Mouse (Mus musculus) spleen, adult 12 weeks (tissue): ENCODE measurements around the gene Zc3h14.

ENCODE experiments used
- DNase-seq: peaks from one replicate; pipeline ENCODE4 v3.0.0; 2022; ENCODE audit warnings: low spot score

Gene Zc3h14

GRCm38 (mm10) chr12:98741011-98741501 lies 5.7 kb upstream of the Zc3h14 start:
- no peak for DNase-seq

GRCm38 (mm10) chr12:98745626-98746025 lies 1.1 kb upstream of the Zc3h14 start:
- no peak for DNase-seq

GRCm38 (mm10) chr12:98746131-98746530 lies 633 bp upstream of the Zc3h14 start:
- DNase-seq = peak; percentile 50

GRCm38 (mm10) chr12:98747380-98747753 lies 603 bp downstream of the Zc3h14 start:
- no peak for DNase-seq

GRCm38 (mm10) chr12:98757636-98758035 lies 10.9 kb downstream of the Zc3h14 start:
- DNase-seq = no peak

- DNase-seq = no peak
Observed at GRCm38 (mm10) chr12:98759700-98760099, 12.9 kb downstream of the Zc3h14 start.

- DNase-seq = no peak
Observed at GRCm38 (mm10) chr12:98766241-98766640, 19.5 kb downstream of the Zc3h14 start.

- DNase-seq = no peak
Observed at GRCm38 (mm10) chr12:98777509-98777908, 30.7 kb downstream of the Zc3h14 start.

- DNase-seq = no peak
Observed at GRCm38 (mm10) chr12:98779148-98779547, 32.4 kb downstream of the Zc3h14 start.

GRCm38 (mm10) chr12:98784251-98784650 lies 37.5 kb downstream of the Zc3h14 start:
- no peak for DNase-seq

GRCm38 (mm10) chr12:98795731-98796318 lies 49.1 kb downstream of the Zc3h14 start:
- DNase-seq = no peak

GRCm38 (mm10) chr12:98800334-98800733 lies 53.6 kb downstream of the Zc3h14 start:
- no peak for DNase-seq

- no peak for DNase-seq
Observed at GRCm38 (mm10) chr12:98802245-98802644, 55.5 kb downstream of the Zc3h14 start.

- no peak for DNase-seq
Observed at GRCm38 (mm10) chr12:98804078-98804748, 57.4 kb downstream of the Zc3h14 start.

GRCm38 (mm10) chr12:98820781-98821180 lies 74.0 kb downstream of the Zc3h14 start:
- no peak for DNase-seq

GRCm38 (mm10) chr12:98831122-98831521 lies 84.4 kb downstream of the Zc3h14 start:
- DNase-seq = no peak

- no peak for DNase-seq
Observed at GRCm38 (mm10) chr12:98832929-98833598, 86.3 kb downstream of the Zc3h14 start.

- DNase-seq = no peak
Observed at GRCm38 (mm10) chr12:98833901-98834300, 87.1 kb downstream of the Zc3h14 start.

GRCm38 (mm10) chr12:98834879-98835278 lies 88.1 kb downstream of the Zc3h14 start:
- DNase-seq = no peak

GRCm38 (mm10) chr12:98835466-98835865 lies 88.7 kb downstream of the Zc3h14 start:
- DNase-seq = no peak
